Mouse (Mus musculus) heart, adult 2 months (tissue): ENCODE results near the gene Polr1c. TPM values are rescaled to one million over a fixed set of nuclear protein-coding genes. Genes with fewer than 3 reads are reported as not detected.

Experiments used
- DNase-seq, 2 experiments: peaks; one replicate each; pipeline ENCODE4 v3.0.0; 2021
- H3K27ac ChIP-seq: fragments of 200-600 bp; 2 replicates; pipeline ENCODE4 v1.8.1; 2022
- H3K27me3 ChIP-seq: fragments of 200-500 bp; 2 replicates; pipeline ENCODE4 v1.6.1; 2012; ENCODE audit warnings: mild to moderate bottlenecking, low read length, inconsistent platforms, mixed read lengths; ENCODE audit not compliant: control insufficient read depth, insufficient read depth
- H3K36me3 ChIP-seq: fragments of 200-500 bp; 2 replicates; pipeline ENCODE4 v1.6.1; 2012; ENCODE audit warnings: low read length, inconsistent platforms; ENCODE audit not compliant: control insufficient read depth, insufficient read depth
- H3K4me1 ChIP-seq: fragments of 200-500 bp; 2 replicates; pipeline ENCODE4 v1.6.1; 2011; ENCODE audit warnings: low read length; ENCODE audit not compliant: control insufficient read depth, insufficient read depth
- H3K4me3 ChIP-seq: fragments of 200-600 bp; 2 replicates; pipeline ENCODE4 v1.8.1; 2022
- H3K79me2 ChIP-seq: fragments of 200-500 bp; replicated peaks from 2 replicates; pipeline ENCODE4 v1.6.1; 2012; ENCODE audit warnings: mild to moderate bottlenecking, inconsistent platforms, low read length, moderate library complexity, mixed read lengths; ENCODE audit not compliant: control insufficient read depth, insufficient read depth
- H3K9ac ChIP-seq: fragments of 200-500 bp; 2 replicates; pipeline ENCODE4 v1.6.1; 2012; ENCODE audit warnings: low read depth, mild to moderate bottlenecking, control low read depth, inconsistent platforms, low read length, mixed read lengths
- CTCF ChIP-seq: fragments of 200-600 bp; IDR thresholded peaks from 2 replicates; pipeline ENCODE4 v1.8.1; 2022; ENCODE audit warnings: antibody characterized with exemption, mild to moderate bottlenecking, moderate library complexity
- EP300 ChIP-seq: fragments of 200-500 bp; IDR thresholded peaks from 2 replicates; pipeline ENCODE4 v1.6.1; 2011; ENCODE audit warnings: low read depth, low read length, control low read depth; ENCODE audit not compliant: insufficient read depth
- POLR2A ChIP-seq: fragments of 200-500 bp; IDR thresholded peaks from 2 replicates; pipeline ENCODE4 v1.6.1; 2011; ENCODE audit warnings: mild to moderate bottlenecking, low read depth, low read length, control low read depth; ENCODE audit not compliant: insufficient read depth
- WGBS: fragments of 180-500 bp; shearing (Covaris S2); methylation state at CpG from one replicate; pipeline ENCODE4 v1.1.7; 2018; 5-methylcytosine and 5-hydroxymethylcytosine counted together
- intact Hi-C: fragments of 180-260 bp; cut with DNase I; formaldehyde crosslinking; loops from one replicate; pipeline ENCODE4 v1.15.1; 2025
- polyA plus RNA-seq: library from polyadenylated mRNA; depleted of rRNA; stranded (reverse); fragments of >200 nt; gene quantifications from 2 replicates; pipeline ENCODE4 v1.2.3, GENCODE M21; 2012
- total RNA-seq, 2 experiments: library from RNA; stranded (reverse); gene quantifications; 2 replicates each; pipeline ENCODE4 v1.2.3; 2021

Gene Polr1c
- total and polyA plus RNA-seq, 3 experiments: 19.1 to 24.7 (median 20.2) TPM

- TF ChIP-seq POLR2A (no peak), CTCF (no peak), EP300 (no peak)
- peaks cover 2% of the 10 kb centered on the region; the same call in 1 of the 2 replicates for H3K36me3 ChIP-seq
- H3K27ac ChIP-seq: no peak overlapping the region
- H3K79me2 ChIP-seq: no peaks in the 10 kb centered on the region
- H3K27me3 ChIP-seq: no peaks in the 10 kb centered on the region
- 70% methylated on average over 8 of the region's 8 CpGs for WGBS
- H3K4me1 ChIP-seq: peaks cover 9% of the 10 kb centered on the region
- intact Hi-C loops: no loop called here
- no peak overlapping the region for H3K9ac ChIP-seq
- H3K4me3 ChIP-seq: no peak overlapping the region
- no peak for DNase-seq
These were observed 36.1 kb upstream of the Polr1c start for GRCm38 (mm10) chr17:46283911-46284310.

GRCm38 (mm10) chr17:46283140-46283539, 35.3 kb upstream of the Polr1c start:
- no peak for TF ChIP-seq POLR2A
- no peak for TF ChIP-seq EP300
- TF ChIP-seq CTCF: no peak
- peak overlapping the region; percentile 59 for H3K4me3 ChIP-seq
- intact Hi-C loops: no loop called here
- no peaks in the 10 kb centered on the region for H3K27me3 ChIP-seq
- H3K79me2 ChIP-seq: peaks cover 2% of the 10 kb centered on the region; the same call in 1 of the 2 replicates
- no peak for DNase-seq
- WGBS: 33% methylated on average over 9 of the region's 9 CpGs
- peaks cover 7% of the 10 kb centered on the region for H3K4me1 ChIP-seq
- no peak overlapping the region for H3K9ac ChIP-seq
- H3K36me3 ChIP-seq: peaks cover 2% of the 10 kb centered on the region
- H3K27ac ChIP-seq: peak overlapping the region; percentile 24; the same call in 1 of the 2 replicates

DNA sequence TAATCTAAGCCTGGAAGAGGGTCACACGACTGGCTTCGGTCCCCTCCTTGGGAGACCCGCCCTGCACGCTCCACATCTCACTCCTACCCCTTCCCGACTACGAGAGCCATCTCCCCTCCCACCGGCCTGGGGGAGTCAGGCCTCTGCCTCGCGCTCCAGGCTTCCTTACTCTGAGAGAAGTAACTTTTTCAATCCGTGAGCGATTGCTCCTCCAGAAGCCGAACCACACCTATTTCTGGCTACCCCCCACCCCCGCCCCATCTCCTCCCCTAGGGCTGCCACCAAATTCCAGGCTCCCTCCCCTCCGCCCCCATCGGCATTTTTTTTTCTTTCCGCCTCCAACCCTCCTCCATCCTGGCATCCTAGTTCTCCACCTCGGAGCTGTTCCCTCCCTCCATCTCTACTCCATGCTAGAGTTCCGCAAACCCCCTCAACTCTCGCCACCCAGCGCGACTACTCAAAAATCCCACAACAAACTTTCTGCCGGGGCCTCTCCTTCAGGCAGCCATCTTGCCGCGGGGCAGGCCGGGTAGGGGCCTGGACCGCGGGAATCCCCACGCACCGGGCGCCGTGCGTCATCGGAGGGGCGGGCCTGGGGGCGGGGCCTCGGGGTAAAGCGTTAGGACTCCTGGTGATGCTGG, 34.7 kb upstream of the Polr1c start, which contains the start of gene Tjap1:
TSS of gene Tjap1 (minus strand) at position 544 of the 641 bp plus-strand sequence.
- TF ChIP-seq POLR2A: peak; percentile 79
- TF ChIP-seq CTCF: no peak
- 0 out of 2 replicates have a peak, but pooled peaks have one; percentile 17 for TF ChIP-seq EP300
- Histone ChIP-seq H3K4me3 (peak within 1 kb of the TSS; percentile 59), H3K9ac (peak within 1 kb of the TSS; percentile 83), H3K27ac (peak within 1 kb of the TSS; percentile 70), H3K36me3 (peaks cover 2% of the 10 kb centered on the region), H3K4me1 (peaks cover 9% of the 10 kb centered on the region), H3K79me2 (peaks cover 2% of the 10 kb centered on the region; the same call in 1 of the 2 replicates), H3K27me3 (no peaks in the 10 kb centered on the region)
- peak; percentile 89 to 91 for DNase-seq
- intact Hi-C loops: no loop called here
- WGBS: under 1% methylated on average over 37 of the region's 37 CpGs

- Histone ChIP-seq H3K79me2 (peaks cover 4% of the 10 kb centered on the region), H3K27me3 (no peaks in the 10 kb centered on the region), H3K27ac (peak overlapping the region; percentile 57), H3K9ac (no peak overlapping the region), H3K36me3 (peaks cover 10% of the 10 kb centered on the region), H3K4me3 (no peak overlapping the region), H3K4me1 (peaks cover 12% of the 10 kb centered on the region)
- 79% methylated on average over 12 of the region's 12 CpGs for WGBS
- intact Hi-C loops: no loop called here
- no peak for DNase-seq
- TF ChIP-seq EP300: no peak
- TF ChIP-seq CTCF: no peak
These were observed 30.3 kb upstream of the Polr1c start for GRCm38 (mm10) chr17:46278011-46278765.

DNA sequence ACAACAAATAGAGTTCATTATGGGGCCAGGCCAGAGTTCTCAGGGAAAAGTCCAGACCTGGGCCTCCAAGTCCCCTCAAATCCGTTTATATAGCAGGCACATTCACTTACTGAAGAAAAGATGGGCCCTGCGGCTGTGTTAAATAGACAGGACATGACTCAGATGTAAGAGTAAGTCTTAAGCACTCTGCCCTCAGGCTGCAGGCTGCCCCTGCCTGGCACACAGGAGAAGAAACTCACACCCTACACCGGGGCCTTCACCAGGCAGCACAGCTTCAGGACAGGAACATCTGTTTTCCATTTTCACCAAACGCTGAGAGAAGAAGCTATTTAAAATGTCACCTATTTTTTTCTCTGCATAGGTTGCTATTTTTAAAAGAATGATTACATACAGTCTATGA, 29.7 kb upstream of the Polr1c start:
- H3K27ac ChIP-seq: peak overlapping the region; percentile 57
- peaks cover 14% of the 10 kb centered on the region for H3K36me3 ChIP-seq
- H3K4me1 ChIP-seq: peaks cover 13% of the 10 kb centered on the region; the same call in 1 of the 2 replicates
- intact Hi-C loops: no loop called here
- H3K9ac ChIP-seq: no peak overlapping the region
- no peak for DNase-seq
- no peaks in the 10 kb centered on the region for H3K27me3 ChIP-seq
- no peak for TF ChIP-seq POLR2A
- TF ChIP-seq CTCF: no peak
- TF ChIP-seq EP300: no peak
- WGBS: 50% methylated on average over 4 of the region's 4 CpGs
- no peak overlapping the region for H3K4me3 ChIP-seq
- peaks cover 4% of the 10 kb centered on the region for H3K79me2 ChIP-seq

- DNase-seq: no peak
- peaks cover 12% of the 10 kb centered on the region for H3K36me3 ChIP-seq
- H3K4me1 ChIP-seq: peaks cover 16% of the 10 kb centered on the region; the same call in 1 of the 2 replicates
- H3K9ac ChIP-seq: no peak overlapping the region
- H3K79me2 ChIP-seq: peaks cover 4% of the 10 kb centered on the region
- H3K27ac ChIP-seq: no peak overlapping the region
- no peak overlapping the region for H3K4me3 ChIP-seq
- H3K27me3 ChIP-seq: no peaks in the 10 kb centered on the region
- no peak for TF ChIP-seq POLR2A
- TF ChIP-seq EP300: no peak
- TF ChIP-seq CTCF: no peak
- 72% methylated on average over 10 of the region's 10 CpGs for WGBS
- intact Hi-C loops: no loop called here
These were observed 27.7 kb upstream of the Polr1c start for GRCm38 (mm10) chr17:46275506-46275905.
